Mouse (Mus musculus) right cerebral cortex, postnatal 14 days (tissue): ENCODE data around the gene Zfp36l1.

Experiments used
- DNase-seq: peaks from one replicate; pipeline ENCODE4 v3.0.0; 2022

Zfp36l1 gene

DNA sequence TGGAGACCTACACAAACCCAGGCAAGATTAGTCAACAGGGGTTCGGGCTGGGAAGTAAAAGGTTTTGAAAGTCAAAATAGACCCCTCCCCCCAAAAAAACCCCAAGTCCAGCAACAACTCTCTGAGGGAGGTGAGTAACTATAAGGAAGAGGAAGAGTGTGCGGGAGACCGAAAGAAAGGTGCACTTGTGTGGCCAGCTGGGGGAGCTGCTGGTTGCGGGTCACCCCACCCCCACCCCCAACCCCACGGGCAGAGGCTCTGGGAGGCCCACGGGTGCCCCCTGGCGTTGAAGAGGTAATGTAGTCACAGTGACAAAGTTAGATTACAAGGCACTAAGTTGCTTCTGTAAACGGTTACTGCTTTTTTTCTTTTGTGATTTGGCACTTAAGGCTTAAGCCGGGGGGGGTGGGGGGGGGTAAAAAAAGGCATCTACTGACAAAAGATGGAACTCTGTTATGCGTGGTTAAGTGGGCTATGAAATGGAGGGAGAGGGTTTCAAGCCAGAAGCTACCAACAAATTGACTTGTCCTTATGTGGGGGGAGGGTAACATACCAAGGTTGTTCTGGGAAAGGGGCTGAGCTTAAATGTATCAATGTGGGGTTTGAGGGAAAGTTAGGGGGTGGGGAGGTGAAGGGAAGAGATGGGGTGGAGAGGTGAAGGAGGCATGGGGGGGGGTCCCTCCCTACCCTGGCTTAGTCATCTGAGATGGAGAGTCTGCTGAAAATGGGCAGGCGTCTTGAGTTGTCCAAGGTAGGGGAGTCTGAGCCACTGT lies 3.7 kb downstream of the Zfp36l1 start:
- peak; percentile 87 for DNase-seq

DNA sequence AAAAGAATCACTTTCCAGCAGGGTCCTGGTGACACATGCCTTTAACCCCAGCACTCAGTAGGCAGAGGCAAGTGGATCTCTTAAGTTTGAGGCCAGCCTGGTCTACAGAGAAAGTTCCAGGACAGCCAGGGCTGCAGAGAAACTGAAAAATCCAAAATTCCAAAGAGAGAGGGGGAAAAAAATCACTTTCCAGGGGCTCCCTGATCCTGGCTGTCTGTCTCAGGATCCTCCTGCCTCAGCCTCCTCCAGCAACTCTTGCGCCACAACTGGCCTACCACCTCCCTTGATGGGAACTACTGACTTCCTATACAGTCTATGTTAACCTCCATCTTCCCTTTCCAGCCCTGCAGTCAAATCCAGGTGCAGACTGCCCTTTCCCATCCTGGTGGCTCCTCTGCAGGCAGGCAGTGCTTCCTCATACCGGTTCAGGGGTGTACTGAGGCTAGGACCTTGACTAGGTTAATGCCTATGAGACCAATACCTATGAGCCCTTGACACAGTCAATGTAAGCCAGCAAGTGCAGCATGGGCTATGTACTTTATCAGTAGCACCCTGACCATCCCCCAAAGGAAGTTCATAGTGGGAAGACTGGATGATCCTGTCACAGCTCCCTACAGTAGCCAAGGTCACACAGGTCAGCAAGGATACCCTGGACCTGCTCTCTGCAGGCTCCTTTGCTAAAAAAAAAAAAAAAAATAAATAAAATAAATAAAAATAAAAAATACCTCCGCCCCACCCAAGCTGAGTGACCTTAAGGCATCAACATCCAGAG lies 5.7 kb downstream of the Zfp36l1 start:
- no peak for DNase-seq

DNA sequence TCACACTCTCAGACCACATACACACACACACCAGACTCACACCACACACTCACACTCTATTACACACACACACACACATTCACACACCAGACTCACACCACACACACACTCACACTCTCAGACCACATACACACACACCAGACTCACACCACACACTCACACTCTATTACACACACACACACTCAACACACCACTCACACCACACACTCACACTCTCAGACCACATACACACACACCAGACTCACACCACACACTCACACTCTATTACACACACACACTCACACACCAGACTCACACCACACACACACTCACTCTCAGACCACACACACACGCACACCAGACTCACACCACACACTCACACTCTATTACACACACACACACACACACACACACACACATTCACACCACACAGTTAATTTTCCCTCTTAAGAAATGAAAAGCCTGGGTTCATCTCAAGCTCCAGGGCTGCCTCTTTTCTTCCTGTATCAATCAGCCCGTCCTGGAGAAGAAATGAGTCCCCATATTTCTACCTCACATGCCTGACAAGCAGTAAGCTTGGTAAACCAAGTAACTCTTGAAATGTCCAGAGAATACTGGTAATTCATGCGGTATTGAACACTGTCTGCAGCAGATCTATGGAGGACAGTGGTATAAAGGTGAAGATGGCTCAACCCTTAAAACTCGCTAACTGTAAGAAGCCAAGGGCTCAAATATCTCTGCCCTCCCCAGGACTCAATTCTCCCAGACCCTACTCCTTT lies 6.5 kb downstream of the Zfp36l1 start:
- no peak for DNase-seq

DNA sequence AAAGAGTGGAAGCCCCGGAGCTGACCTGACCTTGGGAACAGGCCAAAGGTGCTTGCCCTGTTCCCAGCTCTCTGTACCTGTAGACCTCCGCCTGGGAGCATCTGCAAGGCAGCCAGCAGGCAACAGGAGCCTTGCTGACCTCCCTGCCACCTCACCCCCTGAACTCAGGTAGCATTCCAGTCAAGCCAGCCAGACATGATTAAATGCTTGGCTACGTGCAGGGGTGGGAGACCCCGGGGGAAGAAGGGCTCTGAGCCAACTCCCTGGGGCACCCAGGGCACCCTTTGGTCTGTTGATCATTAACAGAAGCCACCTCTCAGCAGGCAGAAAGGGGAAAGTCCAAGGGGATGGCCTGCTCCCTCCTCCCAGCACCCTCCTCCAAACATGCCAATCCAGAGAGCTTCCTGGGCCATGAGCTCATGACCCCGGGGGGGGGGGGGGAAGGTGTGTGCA lies 9.3 kb downstream of the Zfp36l1 start:
- no peak for DNase-seq

DNA sequence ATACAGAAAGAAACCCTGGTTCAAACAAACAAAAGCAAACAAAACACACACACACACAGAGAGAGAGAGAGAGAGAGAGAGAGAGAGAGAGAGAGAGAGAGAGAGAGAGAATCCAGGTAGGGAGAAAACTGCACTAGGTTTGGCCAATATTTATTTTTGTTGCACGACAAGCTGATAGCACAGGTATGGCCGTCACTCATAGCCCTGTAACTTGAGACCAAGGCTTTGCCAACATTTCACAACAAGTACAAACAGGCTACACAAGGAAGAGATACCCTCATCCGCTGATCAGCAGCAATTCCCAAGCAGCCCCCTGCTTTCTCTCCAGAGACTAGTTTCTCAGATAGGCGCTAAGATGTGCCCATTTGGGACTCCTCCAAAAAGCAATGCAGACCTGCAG lies 9.7 kb downstream of the Zfp36l1 start:
- no peak for DNase-seq

DNA sequence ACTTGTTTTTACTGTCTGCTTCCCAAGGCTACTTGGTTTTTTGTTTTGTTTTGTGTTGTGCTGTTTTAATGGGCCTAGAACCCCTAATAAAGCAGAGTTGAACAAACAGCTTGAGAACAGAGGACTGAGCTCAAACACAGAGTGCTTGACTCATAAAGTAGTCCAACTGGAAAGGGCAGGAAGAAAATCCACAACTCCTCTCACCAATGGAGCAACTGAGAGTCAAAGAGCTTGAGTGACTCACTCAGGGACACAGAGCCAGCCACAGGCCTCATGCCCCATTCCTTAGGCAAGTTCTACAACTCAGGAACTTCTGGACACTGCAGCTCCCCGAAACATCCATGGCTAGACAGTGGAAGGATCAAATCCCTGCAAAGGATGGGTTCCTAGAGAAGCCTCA lies 14.0 kb downstream of the Zfp36l1 start:
- no peak for DNase-seq

DNA sequence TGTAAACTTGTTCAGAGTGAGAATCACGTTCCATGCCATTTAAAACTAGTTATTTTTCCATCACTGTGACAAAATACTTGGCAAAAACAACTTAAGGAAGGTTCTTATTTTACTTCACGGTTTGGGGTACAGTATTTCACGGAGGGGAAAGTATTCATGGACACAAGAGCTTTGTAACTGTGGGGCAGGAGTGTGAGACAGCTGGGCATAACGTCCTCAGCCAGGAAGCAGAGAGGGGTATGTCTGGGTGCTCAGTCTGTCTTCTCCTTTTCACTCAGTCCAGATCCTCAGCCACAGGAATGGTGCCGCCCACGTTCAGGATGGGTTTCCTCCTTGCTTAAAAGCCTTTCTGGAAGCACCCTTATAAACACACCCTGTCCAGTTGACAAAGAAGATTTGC lies 16.1 kb downstream of the Zfp36l1 start:
- DNase-seq = no peak

DNA sequence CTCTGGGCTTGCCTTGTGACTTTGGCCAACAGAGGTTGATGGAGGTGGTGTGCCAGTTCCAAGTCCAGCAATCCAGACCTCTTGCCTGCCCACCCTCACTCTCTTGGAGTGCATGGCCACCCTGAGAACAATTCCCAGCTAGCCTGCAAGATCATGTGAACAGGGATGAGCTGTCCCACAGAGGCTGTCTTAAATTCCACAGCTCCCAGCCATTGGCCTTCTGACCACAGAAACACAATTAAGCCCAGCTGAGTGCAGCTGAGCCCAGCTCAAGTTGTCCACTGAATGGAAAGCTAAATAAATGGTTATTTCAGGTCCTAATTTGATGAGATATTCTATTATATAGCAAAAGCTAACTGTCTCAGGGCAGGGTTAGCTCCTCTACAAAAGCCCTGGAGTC lies 20.0 kb downstream of the Zfp36l1 start:
- DNase-seq = no peak

DNA sequence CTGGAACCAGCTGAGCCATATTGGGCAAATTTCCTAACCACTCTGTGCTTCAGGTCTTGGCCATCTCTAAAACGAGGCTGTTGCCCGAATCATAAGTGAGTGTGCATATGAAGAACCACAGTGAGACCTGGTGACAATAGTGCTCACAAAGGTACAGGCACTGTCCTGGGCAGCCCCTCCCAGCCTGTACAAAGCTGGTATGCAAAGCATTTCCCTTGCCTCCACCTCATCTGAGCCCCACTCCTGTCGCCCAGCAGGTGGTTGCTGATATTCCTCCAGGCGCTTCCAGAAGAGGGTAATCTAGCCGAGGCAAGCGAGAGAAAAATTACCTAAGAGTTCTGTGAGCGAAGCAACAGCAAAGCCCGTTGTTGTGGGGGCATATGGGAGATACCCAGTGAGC lies 21.7 kb downstream of the Zfp36l1 start:
- DNase-seq = no peak

DNA sequence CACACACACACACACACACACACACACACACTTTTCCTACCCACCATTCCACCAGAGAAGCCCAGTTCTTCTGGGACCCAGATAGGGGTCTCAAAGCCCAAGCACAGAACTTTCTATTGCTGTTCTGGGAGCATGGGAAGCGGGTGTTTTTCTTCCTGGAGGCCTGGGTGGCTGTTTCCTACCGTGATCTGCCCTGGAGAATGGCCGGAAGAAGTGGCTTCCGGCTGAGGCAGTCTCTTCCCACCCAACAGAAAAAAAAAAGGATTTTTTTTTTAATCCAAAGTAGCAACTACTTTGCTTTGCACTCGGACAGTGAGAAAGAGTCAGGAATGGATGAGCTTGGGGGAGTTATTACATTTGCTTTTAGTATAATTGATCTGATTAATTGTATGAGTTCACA lies 22.3 kb downstream of the Zfp36l1 start:
- no peak for DNase-seq

DNA sequence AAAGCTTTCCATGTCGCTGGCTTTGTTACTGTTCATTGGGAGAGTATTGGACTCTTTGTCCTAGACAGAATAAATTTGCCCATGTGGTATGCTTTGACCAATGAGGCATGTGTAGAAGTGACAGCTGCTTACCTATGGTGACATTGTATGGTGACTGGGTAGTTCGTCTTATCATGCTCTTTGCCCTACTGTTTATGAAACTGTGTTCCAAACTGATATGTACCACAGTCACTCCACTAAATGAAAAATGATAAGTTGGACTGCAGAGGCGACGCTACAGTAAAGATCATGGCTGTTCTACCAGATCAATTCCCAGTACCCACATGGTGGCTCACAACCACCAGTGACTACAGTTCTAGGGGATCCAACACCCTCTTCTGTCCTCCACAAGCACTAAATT lies 24.7 kb downstream of the Zfp36l1 start:
- DNase-seq = no peak

DNA sequence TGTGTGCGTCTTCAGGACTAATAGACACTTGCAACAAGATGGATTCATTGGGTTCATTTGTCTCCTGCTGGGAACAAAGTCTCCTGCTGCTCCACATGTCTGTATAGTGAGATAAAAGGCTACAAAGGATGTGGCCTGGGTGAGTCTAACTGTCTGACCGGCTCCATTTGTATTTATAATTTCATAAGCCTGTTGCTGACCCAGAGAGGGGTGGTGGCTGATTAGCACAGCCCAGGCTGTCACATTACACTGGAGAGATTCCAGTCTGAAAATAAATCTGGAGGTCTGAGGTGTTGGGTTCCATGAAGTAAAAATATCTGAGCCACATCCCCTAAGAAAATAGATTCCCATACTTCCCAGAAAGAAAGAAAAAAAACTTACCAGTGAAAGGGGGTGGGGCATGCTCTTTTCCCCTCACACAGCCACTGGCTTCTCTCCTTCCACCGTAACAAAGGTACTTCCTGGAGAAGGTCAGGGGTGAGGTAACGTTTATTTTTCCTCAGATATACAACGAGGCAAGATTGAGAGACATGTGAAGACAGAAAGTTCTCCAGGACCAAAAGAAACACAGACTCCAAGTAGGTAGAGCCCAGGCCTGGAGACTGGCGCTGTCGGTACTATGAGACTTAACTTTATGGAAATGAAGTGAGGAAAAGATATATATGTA lies 28.2 kb downstream of the Zfp36l1 start:
- no peak for DNase-seq

DNA sequence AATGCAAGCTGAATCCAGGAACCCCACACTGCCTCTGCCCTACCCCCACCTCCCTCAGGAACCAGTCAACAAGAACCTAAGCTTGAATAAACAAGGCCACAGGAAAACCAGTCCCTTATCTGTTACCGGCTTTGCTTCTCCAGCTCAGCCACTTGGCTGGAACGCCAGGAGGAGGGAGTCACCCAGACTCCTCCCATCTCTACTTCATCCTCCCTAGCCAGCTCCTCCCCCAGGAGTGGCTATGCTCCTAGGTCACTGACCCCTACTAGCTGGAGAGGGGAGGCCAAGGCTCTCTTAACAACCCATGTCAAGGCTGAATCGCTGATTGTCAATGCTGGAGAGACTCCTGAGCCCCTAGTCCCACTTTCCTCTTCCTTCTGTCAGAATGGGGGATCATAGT lies 28.9 kb downstream of the Zfp36l1 start:
- DNase-seq = no peak

DNA sequence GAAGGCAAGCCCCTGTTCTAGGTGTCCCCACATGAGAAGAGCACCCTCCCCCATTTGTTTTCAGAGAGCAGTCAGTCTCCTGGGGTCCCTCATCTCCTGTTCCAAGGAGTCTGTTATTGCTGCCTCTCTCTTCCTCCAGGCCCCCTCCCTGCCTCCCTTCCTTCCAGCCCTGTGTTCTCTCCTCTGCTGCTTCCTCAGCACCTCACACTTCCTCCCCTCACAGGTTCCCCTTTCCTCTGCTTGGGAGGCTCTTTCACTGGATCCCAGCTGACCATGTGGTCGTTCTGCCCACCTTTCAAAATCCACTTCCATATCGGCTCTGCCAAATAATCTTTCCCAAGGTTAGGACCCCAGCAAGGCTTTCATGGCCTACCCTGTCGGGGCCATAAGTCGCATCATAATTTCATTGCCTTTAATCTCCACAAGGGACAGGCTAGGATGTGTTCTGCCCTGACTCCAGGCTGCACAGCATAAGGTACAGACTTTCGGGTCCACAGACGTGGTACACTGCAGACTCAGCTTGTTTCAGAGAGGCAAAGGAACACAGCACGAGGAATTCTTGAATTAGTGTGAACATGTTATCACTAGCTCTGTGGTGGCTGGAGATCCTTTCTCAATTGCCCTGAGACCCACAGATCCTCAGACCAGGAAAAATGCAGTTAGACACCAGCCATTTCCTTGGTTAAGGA lies 29.5 kb downstream of the Zfp36l1 start:
- DNase-seq = no peak

DNA sequence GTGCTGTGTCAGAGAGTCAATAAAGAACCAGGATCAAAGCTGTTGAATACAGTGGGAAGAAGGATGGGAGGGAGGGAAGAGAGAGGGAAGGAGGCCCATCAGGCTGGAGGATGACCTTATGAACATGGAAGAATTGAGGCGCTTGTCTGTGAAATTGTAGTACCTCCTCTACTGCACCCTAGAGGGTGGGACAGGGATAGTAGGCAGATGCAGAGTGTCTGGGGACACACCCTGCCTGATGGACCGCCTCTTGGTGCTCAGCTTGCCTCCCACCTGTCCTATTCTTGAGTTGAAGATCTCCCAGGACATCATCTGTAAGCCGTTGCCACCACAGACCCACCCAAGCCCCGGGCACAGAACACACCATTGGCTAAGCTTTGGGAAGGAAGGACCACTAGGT lies 30.1 kb downstream of the Zfp36l1 start:
- DNase-seq = no peak

DNA sequence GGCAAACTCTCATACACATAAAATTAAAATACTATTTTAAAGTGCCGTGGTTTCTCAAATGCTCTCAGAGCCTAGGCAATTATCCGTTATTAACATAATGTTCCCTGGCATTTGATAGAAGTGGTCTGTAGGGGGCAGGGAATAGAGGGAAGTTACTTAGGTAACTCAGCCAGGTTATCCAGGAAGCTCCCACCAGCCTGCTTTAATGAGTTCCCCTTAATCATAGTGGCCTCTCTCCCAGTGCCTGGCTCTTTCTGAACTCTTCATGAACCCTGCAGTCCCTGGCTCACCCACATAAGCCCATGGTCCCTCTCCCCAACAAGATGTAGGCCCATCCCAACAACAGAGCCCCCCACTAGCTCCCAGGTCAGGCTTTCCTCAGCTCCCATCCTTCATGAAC lies 31.4 kb downstream of the Zfp36l1 start:
- no peak for DNase-seq

DNA sequence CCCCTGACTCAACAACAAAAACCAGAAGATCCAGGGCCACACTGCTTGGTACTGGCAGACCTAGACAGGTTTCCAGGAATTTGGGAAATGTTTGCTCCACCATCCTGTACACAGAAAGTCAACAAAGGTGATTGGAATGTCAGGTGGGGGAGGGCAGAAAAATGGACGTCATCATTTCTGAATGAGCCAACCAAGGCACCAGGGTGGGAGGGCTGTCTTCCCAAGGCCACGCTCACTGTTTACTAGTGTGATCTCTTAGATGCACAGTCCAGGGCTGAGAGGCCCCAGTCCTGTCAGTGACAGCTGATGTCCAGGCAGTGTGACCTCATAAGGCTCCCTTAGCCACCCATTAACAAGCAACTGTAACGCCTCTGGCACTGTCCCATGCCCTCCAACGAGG lies 32.9 kb downstream of the Zfp36l1 start:
- DNase-seq = no peak

DNA sequence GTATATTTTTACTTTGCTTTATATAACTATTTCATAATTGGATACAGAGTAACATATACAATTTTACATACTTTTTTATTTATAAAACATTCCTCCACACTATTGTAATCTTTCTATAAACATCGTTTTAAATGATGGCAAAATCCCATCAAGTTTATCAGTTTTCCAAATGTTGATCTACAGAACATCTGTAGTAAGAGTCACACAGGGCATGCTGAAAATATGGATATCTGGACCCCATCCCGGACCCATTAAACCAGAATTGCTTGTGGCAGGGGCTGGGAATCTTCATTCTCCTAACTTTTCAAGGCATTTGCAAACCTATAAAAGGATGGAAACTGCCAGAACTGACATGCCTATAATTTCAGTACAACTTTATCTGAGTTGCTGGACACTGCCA lies 38.5 kb downstream of the Zfp36l1 start:
- DNase-seq = no peak

DNA sequence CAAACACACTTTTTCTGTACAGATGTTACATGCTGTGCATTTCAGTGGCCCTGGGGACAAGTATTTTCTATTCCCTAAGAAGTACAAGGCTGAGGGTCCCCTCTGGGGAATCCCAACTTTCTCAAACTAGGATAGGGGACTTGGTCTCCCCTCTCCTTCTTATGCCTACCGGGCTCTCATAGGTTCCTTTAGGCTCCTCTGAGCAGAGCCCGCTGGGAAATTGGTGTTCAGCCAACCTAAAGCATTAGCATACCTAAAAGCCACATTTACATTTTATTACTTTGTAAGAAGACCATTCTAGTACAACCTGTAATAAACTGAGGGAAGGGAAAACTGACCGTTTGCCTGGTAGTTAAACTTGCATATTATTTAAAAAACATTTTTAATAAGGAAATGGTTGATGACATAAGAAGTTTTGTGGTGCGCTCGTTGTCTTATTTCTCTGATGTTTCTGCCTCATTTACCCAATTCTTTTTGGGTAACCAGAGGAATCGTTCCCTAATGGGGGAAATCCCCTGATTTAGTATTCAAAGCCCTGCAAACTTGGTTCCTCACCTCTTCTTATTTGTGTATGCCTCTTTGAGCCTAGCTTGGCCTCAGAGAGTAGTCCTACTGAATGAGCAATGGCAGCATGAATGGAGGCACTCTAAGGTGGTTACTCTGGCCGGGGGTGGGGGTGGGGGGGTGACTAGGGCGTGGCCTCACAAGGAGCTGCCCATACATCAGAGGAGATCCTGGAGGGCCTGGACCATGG lies 42.1 kb downstream of the Zfp36l1 start:
- no peak for DNase-seq

DNA sequence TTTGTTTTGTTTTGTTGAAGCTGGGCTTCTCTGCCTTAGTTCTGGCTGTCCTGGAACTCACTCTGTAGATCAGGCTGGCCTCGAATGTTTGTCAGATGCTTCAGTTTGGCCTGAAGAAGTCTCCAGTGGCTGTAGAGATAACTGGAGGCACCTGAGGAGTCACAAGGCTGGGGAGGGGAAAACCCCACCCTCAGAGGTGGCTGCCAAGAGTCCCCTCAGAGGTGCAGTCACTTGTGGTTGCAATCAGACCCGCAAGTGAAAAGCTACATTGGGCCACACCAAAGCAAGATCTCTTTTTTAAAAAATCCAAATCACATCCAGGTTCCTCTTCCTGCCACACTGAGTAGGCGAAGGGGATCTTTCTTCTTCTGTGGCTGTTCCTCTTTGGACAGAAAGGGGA lies 43.8 kb downstream of the Zfp36l1 start:
- no peak for DNase-seq

DNA sequence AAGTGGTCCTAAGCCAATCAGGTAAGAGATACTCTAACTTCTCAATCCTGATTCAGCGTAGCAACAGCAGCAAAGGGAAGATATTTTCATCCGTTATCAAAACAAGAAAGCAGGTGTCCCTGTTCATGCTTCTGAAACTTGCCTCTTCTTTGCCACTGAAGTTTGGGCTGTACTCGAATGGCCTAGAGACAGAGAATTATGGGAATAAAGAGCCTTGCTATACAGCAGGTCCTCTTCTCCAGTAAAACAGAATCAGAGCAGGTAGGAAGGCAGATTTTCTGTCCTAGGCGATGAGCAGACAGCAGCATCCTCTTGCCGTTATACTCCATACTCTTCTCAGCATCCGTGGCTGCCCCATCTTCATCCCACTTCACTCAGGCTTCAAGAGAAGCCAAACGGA lies 44.8 kb downstream of the Zfp36l1 start:
- DNase-seq = no peak

DNA sequence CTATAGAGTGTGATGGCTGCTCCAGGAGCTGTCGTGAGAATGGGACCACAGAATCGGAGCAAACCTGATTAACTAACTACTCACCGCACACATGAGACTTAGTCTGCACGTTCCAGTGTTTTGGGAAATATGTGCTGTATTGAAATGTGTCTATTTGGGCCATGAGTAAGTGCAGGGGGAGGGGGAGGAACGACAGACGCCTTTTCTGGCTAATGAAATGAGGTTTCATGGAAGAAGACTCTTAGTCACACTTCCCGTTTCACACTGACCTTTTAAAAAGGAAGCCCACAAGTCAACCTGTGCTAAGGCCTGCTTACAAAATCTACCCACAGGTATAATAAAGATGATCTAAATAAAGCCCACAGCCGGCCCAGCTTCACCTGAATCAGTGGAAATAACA lies 47.8 kb downstream of the Zfp36l1 start:
- no peak for DNase-seq
